Mouse (Mus musculus) small intestine, adult 2 months (tissue): Measurements from ENCODE around the gene Angptl4. TPM values are rescaled to one million over a fixed set of nuclear protein-coding genes. Genes with fewer than 3 reads are reported as not detected.

ENCODE experiments used
- H3K27ac ChIP-seq: fragments of 200-500 bp; 2 replicates; pipeline ENCODE4 v1.5.1; 2012; ENCODE audit warnings: low read depth, low read length, control low read depth, inconsistent platforms; ENCODE audit not compliant: insufficient read depth
- H3K27me3 ChIP-seq: fragments of 200-500 bp; 2 replicates; pipeline ENCODE4 v1.6.1; 2012; ENCODE audit warnings: mild to moderate bottlenecking, moderate library complexity, low read length, inconsistent platforms; ENCODE audit not compliant: control insufficient read depth, insufficient read depth
- H3K36me3 ChIP-seq: fragments of 200-500 bp; 2 replicates; pipeline ENCODE4 v1.6.1; 2012; ENCODE audit warnings: mild to moderate bottlenecking, low read length, control low read depth, inconsistent platforms; ENCODE audit not compliant: control insufficient read depth, insufficient read depth
- H3K4me1 ChIP-seq: fragments of 200-500 bp; 2 replicates; pipeline ENCODE4 v1.6.1; 2012; ENCODE audit warnings: low read length, inconsistent platforms, mixed read lengths; ENCODE audit not compliant: control insufficient read depth, insufficient read depth, insufficient read length
- H3K4me3 ChIP-seq: fragments of 200-500 bp; 2 replicates; pipeline ENCODE4 v1.5.1; 2012; ENCODE audit warnings: low read depth, mild to moderate bottlenecking, control low read depth, inconsistent platforms, low read length, moderate library complexity
- CTCF ChIP-seq: fragments of 200-500 bp; IDR thresholded peaks from 2 replicates; pipeline ENCODE4 v1.5.1; 2012; ENCODE audit warnings: low read depth, mild to moderate bottlenecking, control low read depth, inconsistent platforms, low read length, moderate library complexity, mixed read lengths; ENCODE audit not compliant: insufficient replicate concordance, insufficient read length; ENCODE audit errors: extremely low read depth
- POLR2A ChIP-seq: fragments of 200-500 bp; IDR thresholded peaks from 2 replicates; pipeline ENCODE4 v1.6.1; 2012; ENCODE audit warnings: low read depth, mild to moderate bottlenecking, control low read depth, inconsistent platforms, low read length, moderate library complexity
- WGBS: fragments of 180-500 bp; shearing (Covaris S2); methylation state at CpG from one replicate; pipeline ENCODE4 v1.1.7; 2018; 5-methylcytosine and 5-hydroxymethylcytosine counted together
- polyA plus RNA-seq: library from polyadenylated mRNA; depleted of rRNA; stranded (reverse); fragments of >200 nt; gene quantifications from 2 replicates; pipeline ENCODE4 v1.2.3, GENCODE M21; 2012

Angptl4 gene
- polyA plus RNA-seq, 1 experiment = 57.3 TPM

DNA sequence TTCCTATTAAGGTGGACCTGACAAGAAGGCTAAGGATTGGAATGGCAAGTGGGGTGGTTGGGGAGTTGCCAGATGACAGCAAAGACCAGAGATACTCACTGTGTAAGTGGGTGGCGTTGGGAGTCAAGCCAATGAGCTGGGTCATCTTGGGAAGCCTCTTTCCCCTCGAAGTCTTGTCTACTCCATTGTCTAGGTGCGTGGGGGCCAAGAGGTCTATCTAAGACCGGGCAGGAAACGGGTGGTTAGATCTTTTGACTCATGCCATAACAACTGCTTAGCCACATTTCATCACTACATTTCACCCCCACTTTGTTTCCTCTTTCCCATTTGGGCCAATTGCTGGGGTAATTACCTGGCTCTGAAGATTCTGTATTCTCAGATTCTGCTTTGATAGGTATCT, 1.2 kb downstream of the Angptl4 start:
- 50% methylated on average over 5 of the region's 5 CpGs for WGBS
- Histone ChIP-seq H3K4me3 (peak overlapping the region; percentile 20; the same call in 1 of the 2 replicates), H3K27ac (peak overlapping the region; percentile 64), H3K27me3 (no peaks in the 10 kb centered on the region), H3K36me3 (peaks cover 4% of the 10 kb centered on the region; the same call in 1 of the 2 replicates), H3K4me1 (peaks cover 33% of the 10 kb centered on the region)
- no peak for TF ChIP-seq CTCF
- no peak for TF ChIP-seq POLR2A

DNA sequence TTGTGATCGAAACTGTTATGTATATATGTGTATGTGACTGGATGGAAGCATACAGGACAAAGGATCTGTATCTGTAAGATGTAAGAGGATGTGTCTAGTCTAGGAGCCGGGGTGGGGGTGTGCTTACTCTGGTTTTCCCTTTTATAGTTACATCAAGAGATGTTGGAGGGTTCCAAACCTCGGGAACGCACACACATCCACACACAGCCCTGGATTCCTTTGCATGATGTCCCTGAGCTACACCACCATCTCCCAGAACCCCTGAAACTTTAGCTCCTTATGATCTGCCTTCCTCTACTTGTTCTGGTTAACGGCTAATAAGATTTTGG, 1.7 kb downstream of the Angptl4 start:
- 63% methylated on average over 5 of the region's 5 CpGs for WGBS
- no peak overlapping the region for H3K4me3 ChIP-seq

DNA sequence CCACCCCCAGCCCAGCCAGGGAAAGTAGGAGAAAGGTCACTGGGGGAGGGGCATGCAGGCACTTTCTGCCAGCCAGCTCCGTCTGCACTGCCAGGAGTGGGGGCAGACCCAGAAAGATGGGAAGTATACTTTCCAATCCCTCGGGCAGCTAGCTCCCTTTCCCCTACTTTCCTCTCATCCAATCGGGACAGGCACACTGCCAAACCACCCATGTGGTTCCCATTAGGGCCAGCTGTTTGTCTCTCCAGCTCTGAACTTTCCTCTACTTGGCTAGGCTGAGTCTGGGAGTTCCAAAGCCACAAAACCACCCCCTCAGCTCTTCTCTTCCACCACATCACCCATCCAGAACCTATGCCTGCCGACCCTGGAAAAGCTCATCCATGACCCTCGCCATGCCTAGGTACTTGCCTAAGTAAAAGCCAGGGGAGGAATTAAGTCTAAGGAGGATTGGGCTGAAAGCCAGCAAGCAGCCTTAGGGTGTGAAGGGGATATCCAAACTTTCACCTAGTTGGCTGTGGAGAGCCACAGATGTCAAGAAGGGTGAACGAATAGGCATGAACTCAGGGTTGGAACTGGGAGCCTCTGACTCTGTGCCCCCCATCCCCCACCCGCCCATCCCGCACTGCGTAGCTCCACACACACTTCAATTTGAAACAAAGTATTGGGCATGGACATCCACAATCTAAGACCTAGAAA, 2.2 kb downstream of the Angptl4 start:
- 17% methylated on average over 9 of the region's 9 CpGs for WGBS
- H3K4me1 ChIP-seq = peaks cover 39% of the 10 kb centered on the region
- TF ChIP-seq POLR2A (no peak; the same call in 1 of the 2 replicates), CTCF (no peak)
- peak overlapping the region; percentile 13 for H3K4me3 ChIP-seq
- peaks cover 4% of the 10 kb centered on the region; the same call in 1 of the 2 replicates for H3K36me3 ChIP-seq
- H3K27ac ChIP-seq = peak overlapping the region; percentile 38
- H3K27me3 ChIP-seq = no peaks in the 10 kb centered on the region

More for the DNA sequence above, 1.7 kb downstream of the Angptl4 start:
- 0 out of 2 replicates have a peak overlapping the region, but pooled peaks have one; percentile 64 for H3K27ac ChIP-seq
- no peak for TF ChIP-seq CTCF
- TF ChIP-seq POLR2A = no peak
- peaks cover 4% of the 10 kb centered on the region; the same call in 1 of the 2 replicates for H3K36me3 ChIP-seq
- peaks cover 38% of the 10 kb centered on the region for H3K4me1 ChIP-seq
- H3K27me3 ChIP-seq = no peaks in the 10 kb centered on the region

DNA sequence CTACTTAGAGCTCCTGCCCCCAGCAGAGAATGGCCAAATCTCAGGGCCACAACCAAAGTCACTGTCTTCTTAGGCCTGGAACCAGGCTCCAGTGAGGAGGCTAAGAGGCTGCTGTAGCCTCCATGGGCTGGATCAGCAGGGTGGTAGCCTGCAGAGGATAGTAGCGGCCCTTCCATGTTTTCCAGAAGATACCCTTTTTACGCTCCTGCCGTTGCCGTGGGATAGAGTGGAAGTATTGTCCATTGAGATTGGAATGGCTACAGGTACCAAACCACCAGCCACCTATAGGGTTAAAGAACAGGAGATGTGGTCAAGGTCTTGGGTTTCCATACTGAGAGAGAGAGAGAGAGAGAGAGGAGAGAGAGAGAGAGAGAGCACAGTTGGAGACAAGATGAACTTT, 6.3 kb downstream of the Angptl4 start:
- Histone ChIP-seq H3K36me3 (peaks cover 4% of the 10 kb centered on the region; the same call in 1 of the 2 replicates), H3K4me1 (peaks cover 18% of the 10 kb centered on the region), H3K27ac (peak overlapping the region; percentile 69), H3K27me3 (no peaks in the 10 kb centered on the region), H3K4me3 (no peak overlapping the region)
- TF ChIP-seq CTCF (no peak), POLR2A (no peak)
- 89% methylated on average over 4 of the region's 4 CpGs for WGBS

DNA sequence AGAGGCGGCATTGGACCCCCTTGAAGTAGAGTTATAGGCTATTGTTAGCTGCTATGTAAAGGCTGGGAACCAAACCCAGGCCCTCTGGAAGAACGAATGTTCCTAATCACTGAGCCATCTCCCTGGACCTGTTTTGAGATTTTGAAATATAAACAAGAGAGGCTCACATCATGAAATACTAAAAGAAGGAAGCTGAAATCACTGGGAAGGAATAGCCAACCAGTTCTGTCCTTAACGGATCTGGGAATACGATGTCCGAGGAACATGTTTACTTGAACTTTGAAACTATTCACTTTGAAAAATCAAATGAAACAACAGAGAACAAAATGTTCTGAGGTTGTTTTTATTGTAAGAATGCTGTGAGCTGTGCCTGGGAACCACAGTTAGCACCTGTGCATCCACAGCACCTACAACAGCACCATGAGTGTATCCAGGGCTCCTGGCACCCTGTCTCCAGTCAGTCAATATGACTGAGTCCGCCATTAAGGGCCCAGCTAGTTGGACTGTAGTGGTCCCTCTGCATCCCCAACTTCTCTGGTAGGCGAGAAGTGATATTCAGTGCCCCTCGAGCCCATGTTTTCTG, 7.0 kb downstream of the Angptl4 start:
- WGBS = 59% methylated on average over 8 of the region's 8 CpGs
- Histone ChIP-seq H3K27me3 (no peaks in the 10 kb centered on the region), H3K27ac (peak overlapping the region; percentile 69), H3K4me1 (peaks cover 18% of the 10 kb centered on the region), H3K4me3 (no peak overlapping the region), H3K36me3 (peaks cover 4% of the 10 kb centered on the region; the same call in 1 of the 2 replicates)
- no peak for TF ChIP-seq POLR2A
- no peak for TF ChIP-seq CTCF

DNA sequence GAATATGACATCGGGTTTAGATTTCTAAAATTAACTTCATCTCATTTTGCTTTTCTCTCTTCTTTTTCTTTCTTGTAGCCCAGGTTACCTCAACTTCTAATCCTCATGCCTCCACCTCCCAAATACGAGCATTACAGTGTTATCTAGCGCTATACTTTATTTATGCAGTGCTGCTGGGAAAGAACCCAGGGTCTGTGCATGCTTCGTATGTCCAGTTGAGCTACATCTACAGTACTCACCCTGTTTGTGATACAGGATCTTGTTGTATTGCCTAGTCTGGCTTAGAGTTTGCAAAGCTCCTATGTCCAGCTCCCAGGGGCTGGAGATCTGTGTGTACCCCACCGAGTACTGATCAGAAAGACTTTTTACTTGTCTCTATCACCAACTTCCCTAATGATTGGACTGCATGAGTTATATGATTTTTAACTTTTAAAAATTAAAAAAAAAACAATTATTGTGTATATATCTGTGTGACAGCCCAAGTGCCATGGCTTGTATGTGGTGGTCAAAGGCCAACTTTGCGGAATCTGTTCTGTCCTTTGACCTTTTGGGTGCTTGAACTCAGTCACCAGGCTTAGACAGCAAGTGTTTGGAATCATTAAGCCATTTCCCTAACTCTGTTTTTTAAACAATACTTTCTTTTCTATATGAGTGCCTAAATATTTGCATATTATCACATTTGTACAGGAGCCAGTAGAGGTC, 7.6 kb downstream of the Angptl4 start:
- Histone ChIP-seq H3K4me3 (no peak overlapping the region), H3K36me3 (peaks cover 4% of the 10 kb centered on the region; the same call in 1 of the 2 replicates), H3K27me3 (no peaks in the 10 kb centered on the region), H3K27ac (peak overlapping the region; percentile 63), H3K4me1 (peaks cover 12% of the 10 kb centered on the region)
- 84% methylated on average over 6 of the region's 6 CpGs for WGBS
- no peak for TF ChIP-seq POLR2A
- TF ChIP-seq CTCF = no peak

DNA sequence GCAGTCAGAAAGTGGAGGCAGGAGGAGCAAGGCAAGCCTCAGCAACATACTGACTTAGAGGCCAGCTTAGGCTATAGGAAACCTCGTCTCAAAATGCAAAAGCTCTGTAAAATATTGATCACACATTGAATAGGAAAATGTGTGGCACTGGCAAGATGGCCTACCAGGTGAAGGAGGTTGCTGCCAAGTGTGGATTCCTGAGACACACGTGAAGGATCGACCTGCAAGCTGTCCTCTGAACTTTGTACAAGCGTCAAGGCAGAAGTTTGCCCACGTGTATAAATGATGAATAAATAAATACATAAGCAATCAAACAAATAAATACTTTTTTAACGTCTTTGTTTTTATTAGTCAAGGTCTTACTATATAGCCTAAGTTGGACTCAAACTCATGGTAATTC, 8.2 kb downstream of the Angptl4 start:
- Histone ChIP-seq H3K36me3 (peaks cover 4% of the 10 kb centered on the region; the same call in 1 of the 2 replicates), H3K27me3 (no peaks in the 10 kb centered on the region), H3K27ac (peak overlapping the region; percentile 27; the same call in 1 of the 2 replicates), H3K4me1 (peaks cover 9% of the 10 kb centered on the region; the same call in 1 of the 2 replicates), H3K4me3 (no peak overlapping the region)
- WGBS = 55% methylated on average over 6 of the region's 6 CpGs
- TF ChIP-seq POLR2A = no peak
- TF ChIP-seq CTCF = no peak
